Mouse (Mus musculus) heart, embryonic 14.5 days (tissue): ENCODE measurements around the gene Ccdc183. TPM values are rescaled to one million over a fixed set of nuclear protein-coding genes. Genes with fewer than 3 reads are reported as not detected.

Source experiments
- ATAC-seq: fragments of 200-750 bp; cut with Nextera tagmentation; 2 replicates; pipeline ENCODE4 v1.8.0; 2017; ENCODE audit warnings: low read depth, moderate TSS enrichment; ENCODE audit not compliant: insufficient number of reproducible peaks, insufficient read depth, low FRiP score
- H3K27ac ChIP-seq, 2 experiments: fragments of 200-500 bp in 1 of 2; fragments of 300-500 bp in 1 of 2; sonication (generic) in 1 of 2; replicated peaks in 1 of 2; 2 replicates each; pipeline ENCODE4 v1.5.1; 2012 to 2014; ENCODE audit warnings: low read depth in 2 of 2, low read length in 2 of 2, control low read depth in 1 of 2, mild to moderate bottlenecking in 1 of 2, mixed read lengths in 1 of 2; ENCODE audit not compliant: control insufficient read depth in 1 of 2, insufficient read depth in 1 of 2
- H3K27me3 ChIP-seq: fragments of 300-500 bp; sonication (generic); 2 replicates; pipeline ENCODE4 v1.6.1; 2014; ENCODE audit warnings: mild to moderate bottlenecking, low read length, control low read depth; ENCODE audit not compliant: control insufficient read depth, insufficient read depth
- H3K36me3 ChIP-seq: fragments of 300-500 bp; sonication (generic); 2 replicates; pipeline ENCODE4 v1.6.1; 2014; ENCODE audit warnings: mild to moderate bottlenecking, control low read depth, low read length, mixed read lengths; ENCODE audit not compliant: control insufficient read depth, insufficient read depth
- H3K4me1 ChIP-seq, 2 experiments: fragments of 200-500 bp in 1 of 2; fragments of 300-500 bp in 1 of 2; sonication (generic) in 1 of 2; 2 replicates each; pipeline ENCODE4 v1.6.1; 2012 to 2014; ENCODE audit warnings: low read length in 2 of 2, control low read depth in 1 of 2, mixed read lengths in 1 of 2; ENCODE audit not compliant: control insufficient read depth in 2 of 2, insufficient read depth in 2 of 2
- H3K4me2 ChIP-seq: fragments of 300-500 bp; sonication (generic); 2 replicates; pipeline ENCODE4 v1.6.1; 2014; ENCODE audit warnings: mild to moderate bottlenecking, low read length
- H3K4me3 ChIP-seq, 2 experiments: fragments of 200-500 bp in 1 of 2; fragments of 300-500 bp in 1 of 2; sonication (generic) in 1 of 2; 2 replicates each; pipeline ENCODE4 v1.5.1; 2012 to 2014; ENCODE audit warnings: low read length in 2 of 2, mild to moderate bottlenecking in 2 of 2, control low read depth in 1 of 2, low read depth in 1 of 2, moderate library complexity in 1 of 2; ENCODE audit not compliant: control insufficient read depth in 1 of 2, insufficient read depth in 1 of 2
- H3K9ac ChIP-seq: fragments of 300-500 bp; sonication (generic); 2 replicates; pipeline ENCODE4 v1.6.1; 2014; ENCODE audit warnings: mild to moderate bottlenecking, low read length
- H3K9me3 ChIP-seq: fragments of 300-500 bp; sonication (generic); 2 replicates; pipeline ENCODE4 v1.6.1; 2016; ENCODE audit warnings: low read length, control low read depth; ENCODE audit not compliant: control insufficient read depth
- WGBS: fragments of 180-500 bp; shearing (Covaris S2); extraction: QIAGEN DNeasy Blood & Tissue Kit; methylation state at CpG from one replicate; pipeline ENCODE4 v1.1.7; 2014; 5-methylcytosine and 5-hydroxymethylcytosine counted together
- polyA plus RNA-seq: library from polyadenylated mRNA; unstranded; fragments of >200 nt; fragmentation: Nextera tagmentation; extraction: Ambion mirVana; gene quantifications from 2 replicates; pipeline ENCODE4 v1.2.1, GENCODE M21; 2014

Gene Ccdc183
- 0.07 and 0.27 TPM in 2 replicates for polyA plus RNA-seq

DNA sequence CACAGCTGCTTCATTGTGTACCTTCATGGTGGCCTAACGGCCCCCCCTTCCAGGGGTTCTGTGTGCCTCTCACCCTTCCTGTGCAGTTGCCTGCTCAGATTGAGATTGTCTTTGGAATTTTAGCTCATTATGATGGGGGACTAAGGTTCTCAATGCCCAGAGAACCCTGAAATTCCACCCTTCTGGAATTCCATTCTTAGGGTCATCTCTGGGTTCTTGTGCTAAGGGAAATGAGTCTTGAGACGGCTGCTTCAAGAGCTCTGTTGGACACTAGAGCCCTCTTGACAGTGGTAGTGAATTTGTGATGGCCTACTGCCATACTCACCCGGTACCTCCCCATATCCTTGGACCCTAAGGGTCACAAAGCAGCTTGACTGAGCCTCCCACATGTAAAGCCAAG, at the start of gene Ccdc183:
TSS of gene Ccdc183 (minus strand) at position 101 of the 400 bp plus-strand sequence.
- Histone ChIP-seq H3K4me1 (peaks cover 0 to 7% of the 10 kb centered on the region in 2 experiments; a peak in 2 of 4 replicates), H3K36me3 (no peaks in the 10 kb centered on the region), H3K4me3 (no peak within 1 kb of the TSS), H3K4me2 (peak within 1 kb of the TSS; percentile 43; the same call in 1 of the 2 replicates), H3K9me3 (no peaks in the 10 kb centered on the region), H3K27ac (no peak within 1 kb of the TSS), H3K9ac (no peak within 1 kb of the TSS), H3K27me3 (peaks cover 56% of the 10 kb centered on the region)
- WGBS = 70% methylated on average over 3 of the region's 3 CpGs
- no peak for ATAC-seq

GRCm38 (mm10) chr2:25666516-25666915, 49.0 kb upstream of the Ccdc183 start:
- Histone ChIP-seq H3K9me3 (no peaks in the 10 kb centered on the region), H3K27ac (no peak overlapping the region), H3K4me3 (no peak overlapping the region), H3K4me1 (no peaks in the 10 kb centered on the region), H3K27me3 (no peaks in the 10 kb centered on the region), H3K36me3 (no peaks in the 10 kb centered on the region), H3K9ac (no peak overlapping the region), H3K4me2 (no peak overlapping the region)
- 67% methylated on average over 1 of the region's 1 CpGs for WGBS
- no peak for ATAC-seq

GRCm38 (mm10) chr2:25664125-25664524, 46.6 kb upstream of the Ccdc183 start:
- Histone ChIP-seq H3K4me2 (no peak overlapping the region), H3K4me3 (no peak overlapping the region), H3K9me3 (no peaks in the 10 kb centered on the region), H3K36me3 (no peaks in the 10 kb centered on the region), H3K27ac (no peak overlapping the region), H3K27me3 (no peaks in the 10 kb centered on the region), H3K4me1 (no peaks in the 10 kb centered on the region), H3K9ac (no peak overlapping the region)
- no peak for ATAC-seq
- 84% methylated on average over 5 of the region's 5 CpGs for WGBS

DNA sequence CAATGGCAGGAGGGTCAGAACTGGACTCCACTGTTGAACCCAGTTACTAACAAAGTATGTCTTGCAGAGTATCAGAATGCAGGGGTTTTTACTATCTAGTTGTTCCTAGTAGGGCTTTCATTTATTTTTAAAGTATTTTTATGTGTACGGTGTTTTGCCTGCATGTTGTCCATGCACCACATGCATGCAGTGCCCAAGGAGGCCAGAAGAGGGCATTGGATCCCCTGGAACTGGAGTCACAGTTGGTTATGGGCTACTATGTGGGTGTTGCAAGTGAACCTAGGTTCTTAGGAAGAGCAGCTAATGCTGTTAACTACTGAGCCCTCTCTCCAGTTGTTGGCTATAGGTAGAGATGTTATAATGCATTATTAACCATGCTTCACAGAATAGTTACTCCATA, 46.0 kb upstream of the Ccdc183 start:
- Histone ChIP-seq H3K9ac (no peak overlapping the region), H3K36me3 (no peaks in the 10 kb centered on the region), H3K27ac (no peak overlapping the region), H3K4me1 (no peaks in the 10 kb centered on the region), H3K9me3 (no peaks in the 10 kb centered on the region), H3K4me2 (no peak overlapping the region), H3K27me3 (no peaks in the 10 kb centered on the region), H3K4me3 (no peak overlapping the region)
- 69% methylated on average over 1 of the region's 1 CpGs for WGBS
- no peak for ATAC-seq

DNA sequence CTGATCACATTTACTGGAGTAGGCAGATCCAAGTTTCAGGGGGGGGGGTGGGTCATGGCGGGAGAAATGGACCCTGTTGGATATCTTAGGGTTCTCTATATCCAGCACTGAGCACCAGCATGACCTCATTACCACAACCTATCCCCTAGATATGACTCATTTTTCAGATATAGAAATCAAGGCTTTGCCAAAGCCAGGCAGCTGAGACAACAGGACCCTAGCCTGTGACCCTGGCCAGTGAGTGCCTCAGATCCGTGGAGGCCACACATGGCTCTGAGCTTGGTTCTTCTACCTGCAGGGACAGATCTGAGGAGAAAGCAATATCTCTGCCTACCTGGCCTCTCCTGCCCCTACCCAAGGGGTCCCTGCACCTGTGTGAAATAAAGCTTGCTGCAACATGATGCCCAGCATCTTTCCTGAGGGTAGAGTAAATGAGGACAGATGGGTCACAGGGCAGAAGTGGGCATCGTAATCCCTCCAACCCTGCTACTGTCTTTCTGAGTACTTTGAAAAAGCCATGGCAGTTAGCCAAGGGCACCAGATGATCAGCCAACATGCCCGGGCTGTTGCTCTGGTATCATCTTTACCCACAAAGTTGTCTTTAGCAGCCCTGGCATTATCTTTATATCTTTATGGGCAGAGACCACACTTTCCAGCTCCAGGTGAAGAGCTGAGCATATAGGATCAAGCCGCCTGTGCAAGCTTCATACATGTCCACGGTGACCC, 43.9 kb upstream of the Ccdc183 start:
- Histone ChIP-seq H3K9ac (no peak overlapping the region), H3K27ac (no peak overlapping the region), H3K27me3 (no peaks in the 10 kb centered on the region), H3K4me2 (no peak overlapping the region), H3K4me3 (no peak overlapping the region), H3K36me3 (no peaks in the 10 kb centered on the region), H3K4me1 (no peaks in the 10 kb centered on the region), H3K9me3 (no peaks in the 10 kb centered on the region)
- WGBS = 76% methylated on average over 6 of the region's 6 CpGs
- ATAC-seq = no peak

DNA sequence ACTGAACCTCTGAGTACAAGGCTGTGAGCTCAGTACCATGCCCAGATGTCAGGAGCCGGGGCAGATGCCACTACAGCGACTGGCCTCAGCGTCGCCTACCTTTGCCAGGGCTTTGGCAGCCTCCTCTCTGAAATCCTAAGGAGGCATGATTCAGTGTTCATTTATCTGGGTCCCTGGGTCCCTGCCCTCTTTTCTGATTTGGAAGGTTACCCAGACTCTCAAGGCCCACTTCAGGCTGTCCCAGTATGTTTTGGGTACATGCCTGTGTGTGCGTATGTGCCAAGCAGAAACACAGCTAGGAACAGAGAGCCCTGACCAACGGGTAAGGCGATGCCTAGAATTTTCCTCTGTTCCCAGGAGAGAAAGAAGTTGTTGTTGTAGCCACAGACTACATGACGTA, 42.8 kb upstream of the Ccdc183 start:
- H3K4me3 ChIP-seq = no peak overlapping the region
- no peak overlapping the region for H3K4me2 ChIP-seq
- 84% methylated on average over 8 of the region's 8 CpGs for WGBS
- H3K27me3 ChIP-seq = no peaks in the 10 kb centered on the region
- H3K9ac ChIP-seq = no peak overlapping the region
- no peaks in the 10 kb centered on the region for H3K4me1 ChIP-seq
- ATAC-seq = no peak
- no peaks in the 10 kb centered on the region for H3K9me3 ChIP-seq
- no peak overlapping the region for H3K27ac ChIP-seq
- no peaks in the 10 kb centered on the region for H3K36me3 ChIP-seq

DNA sequence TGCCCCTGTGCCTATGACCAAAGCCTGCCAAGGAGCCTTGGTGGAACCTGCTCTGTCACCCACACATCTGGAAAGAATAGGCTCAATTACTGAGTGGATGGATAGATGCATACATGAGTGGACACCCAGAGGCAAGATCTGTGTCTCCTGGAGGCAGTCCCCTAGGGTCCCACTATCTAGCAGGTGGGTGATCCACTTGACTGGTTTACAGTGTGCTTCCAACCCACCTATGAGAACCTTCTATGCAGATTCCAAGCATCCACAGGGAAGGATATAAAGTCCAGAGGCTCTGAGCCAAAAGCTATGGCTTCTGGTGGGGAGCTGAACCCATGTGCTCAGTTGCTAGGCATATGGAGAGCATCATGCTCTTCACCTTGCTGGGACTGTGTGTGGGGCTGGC, 40.2 kb upstream of the Ccdc183 start, which contains the start of gene Lcn5:
TSS of gene Lcn5 (plus strand) at position 301 of the 400 bp plus-strand sequence.
- H3K27me3 ChIP-seq = 0 out of 2 replicates have a peak, but pooled peaks cover 4% of the 10 kb centered on the region
- no peak within 1 kb of the TSS for H3K4me3 ChIP-seq
- H3K36me3 ChIP-seq = no peaks in the 10 kb centered on the region
- H3K4me1 ChIP-seq = no peaks in the 10 kb centered on the region
- H3K4me2 ChIP-seq = no peak within 1 kb of the TSS
- no peaks in the 10 kb centered on the region for H3K9me3 ChIP-seq
- no peak within 1 kb of the TSS for H3K27ac ChIP-seq
- H3K9ac ChIP-seq = no peak within 1 kb of the TSS
- no peak for ATAC-seq

DNA sequence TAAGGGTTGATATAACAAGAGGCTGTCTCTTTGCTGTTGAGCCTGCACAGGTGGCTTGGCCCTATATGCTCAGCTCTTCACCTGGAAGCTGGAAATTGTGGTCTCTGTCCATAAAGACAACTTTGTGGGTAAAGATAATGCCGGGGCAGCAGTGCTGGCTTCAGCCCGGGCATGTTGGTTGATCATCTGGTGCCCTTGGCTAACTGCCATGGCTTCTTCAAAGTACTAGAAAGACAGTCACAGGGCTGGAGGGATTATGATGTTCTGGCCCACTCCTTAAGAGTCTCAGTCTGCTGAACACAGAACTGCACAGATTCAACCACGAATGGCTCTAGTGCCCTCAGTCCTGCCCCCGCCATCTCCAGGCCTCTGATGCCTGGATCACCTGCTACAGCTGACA, 39.8 kb upstream of the Ccdc183 start:
- Histone ChIP-seq H3K27me3 (0 out of 2 replicates have a peak, but pooled peaks cover 4% of the 10 kb centered on the region), H3K4me2 (no peak overlapping the region), H3K4me3 (no peak overlapping the region), H3K27ac (no peak overlapping the region), H3K9ac (no peak overlapping the region), H3K36me3 (no peaks in the 10 kb centered on the region), H3K9me3 (no peaks in the 10 kb centered on the region), H3K4me1 (no peaks in the 10 kb centered on the region)
- 73% methylated on average over 4 of the region's 4 CpGs for WGBS
- ATAC-seq = no peak
